Mouse (Mus musculus): ENCODE results near the gene Gm14632. TPM values are rescaled to one million over a fixed set of nuclear protein-coding genes. Genes with fewer than 3 reads are reported as not detected.
"Not testable (repeated sequence)": the region's sequence is repeated elsewhere in the genome, so short reads cannot be mapped to it uniquely, and the experiment has no call there.

Gm14632 gene
- total RNA-seq (2021): not detected
- long read RNA-seq: 0 reads

DNA sequence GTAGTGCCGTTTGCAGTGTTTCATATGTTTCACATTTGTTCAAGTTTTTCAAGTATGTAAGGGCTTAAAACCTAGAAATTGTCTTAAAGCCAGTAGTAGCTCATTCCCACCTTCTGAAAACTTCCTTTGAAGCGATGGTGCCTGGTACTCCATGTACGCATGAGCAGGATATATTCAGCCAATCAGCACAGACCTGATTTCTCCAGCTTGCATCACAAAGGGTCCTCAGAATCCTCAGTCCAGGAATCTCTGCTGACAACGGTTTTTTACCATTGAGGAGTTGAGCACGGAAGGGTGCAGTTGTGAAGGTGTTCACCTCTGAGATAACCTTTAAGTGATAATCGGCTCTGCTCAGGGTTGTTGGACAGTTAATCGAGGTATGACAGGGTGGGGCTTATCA lies at the start of gene Gm14632:
Gm14632 (plus strand) TSS at position 301 of the 400 bp plus-strand sequence.
- DNase-seq (ENCODE audit: low spot score in 2 of 2): not testable (repeated sequence)
